Mouse (Mus musculus) E14TG2a.4 (cell line): Measurements from ENCODE around the gene Ivd.

ENCODE experiments used
- CTCF ChIP-seq: conservative IDR thresholded peaks from 2 replicates; pipeline ENCODE4 v1.5.1; 2014; ENCODE audit warnings: low read length
- NANOG ChIP-seq: IDR thresholded peaks from 2 replicates; pipeline ENCODE4 v1.6.1; 2014; ENCODE audit warnings: borderline replicate concordance, low read length, mixed read lengths

GRCm38 (mm10) chr2:118905433-118906117, 43.8 kb downstream of the Ivd start:
- TF ChIP-seq CTCF: no peak
- no peak for TF ChIP-seq NANOG
